Mouse (Mus musculus): ENCODE results near the gene Gm11096. TPM values are rescaled to one million over a fixed set of nuclear protein-coding genes. Genes with fewer than 3 reads are reported as not detected.

The Gm11096 gene
- polyA plus RNA-seq (2014; fragmentation: Illumina TruSeq; extraction: RNeasy Lipid Tissue Mini Kit (QIAGEN cat#74804); ENCODE audit: low replicate concordance): not detected

DNA sequence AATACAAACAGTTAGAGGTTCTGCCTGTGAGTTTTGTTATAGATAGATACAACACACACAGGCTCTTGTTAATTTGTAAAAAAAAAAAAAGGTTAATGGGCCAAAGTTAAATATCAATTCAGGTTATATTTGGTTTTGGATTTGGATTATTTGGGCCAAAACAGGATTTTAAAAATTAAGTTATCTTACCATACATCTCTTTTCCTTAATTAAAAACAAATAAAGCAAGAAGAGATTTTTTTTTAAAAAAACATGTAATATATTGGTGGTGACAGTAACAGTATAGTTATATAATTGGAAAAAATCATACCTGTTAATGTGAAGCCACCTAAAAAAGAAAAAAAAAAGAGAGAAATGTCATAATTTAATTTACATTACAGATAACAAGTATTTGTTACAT lies at the start of gene Gm11096:
TSS of gene Gm11096 (plus strand) at position 301 of the 400 bp plus-strand sequence.

All from small intestine, adult 10 weeks (tissue).